Mouse (Mus musculus) macrophage (primary cell): ENCODE measurements around the gene Bpifa2. TPM values are rescaled to one million over a fixed set of nuclear protein-coding genes. Genes with fewer than 3 reads are reported as not detected.
"Not testable (repeated sequence)": the region's sequence is repeated elsewhere in the genome, so short reads cannot be mapped to it uniquely, and the experiment has no call there.

Source experiments
- H3K27ac ChIP-seq: fragments of 350-480 bp; formaldehyde crosslinking; 2 replicates; pipeline ENCODE4 v1.9.0; 2021
- H3K36me3 ChIP-seq: fragments of 350-480 bp; formaldehyde crosslinking; 2 replicates; pipeline ENCODE4 v1.9.0; 2021; ENCODE audit errors: inconsistent target
- H3K4me3 ChIP-seq: fragments of 350-480 bp; formaldehyde crosslinking; 2 replicates; pipeline ENCODE4 v1.9.0; 2021; ENCODE audit errors: inconsistent target
- H3K79me2 ChIP-seq: fragments of 350-480 bp; formaldehyde crosslinking; 2 replicates; pipeline ENCODE4 v1.9.0; 2021; ENCODE audit errors: inconsistent target
- WGBS: methylation state at CpG from one replicate; pipeline ENCODE4 v1.1.7; 2026; ENCODE audit warnings: inconsistent platforms; ENCODE audit not compliant: missing documents; 5-methylcytosine and 5-hydroxymethylcytosine counted together
- polyA plus RNA-seq: library from polyadenylated mRNA; stranded (reverse); fragments of 250-400 nt; gene quantifications from 3 replicates; pipeline ENCODE4 v1.2.4, GENCODE M21; 2018; ENCODE audit warnings: inconsistent platforms
- total RNA-seq, 78 experiments: library from RNA; depleted of rRNA; stranded (reverse); fragments of 250-400 nt; gene quantifications; 1 replicate in 9 of 78; 2 replicates in 24 of 78; 3 replicates in 43 of 78; 4 replicates in 2 of 78; pipeline ENCODE4 v1.2.4; 2018; ENCODE audit warnings: inconsistent platforms in 56 of 78

Gene Bpifa2
- total RNA-seq (2018; cell fraction: chromatin; rRNA removed), result not detected
- not detected for total RNA-seq (2018; cell fraction: cytosol; rRNA removed)
- total RNA-seq (2018; cell fraction: nucleus; rRNA removed), result not detected
- polyA plus RNA-seq, result not detected in 3 replicates

- Histone ChIP-seq H3K27ac (no peak within 1 kb of the TSS), H3K79me2 (no peaks in the 10 kb centered on the region), H3K36me3 (no peaks in the 10 kb centered on the region), H3K4me3 (no peak within 1 kb of the TSS)
- WGBS, result 83% methylated on average over 3 of the region's 3 CpGs
These were observed at the start of gene Bpifa2 for GRCm38 (mm10) chr2:154007965-154008364. Gene Bpifa2 (plus strand): TSS chr2:154008265.

GRCm38 (mm10) chr2:153962821-153963331 is 45.2 kb upstream of the Bpifa2 start:
- no peaks in the 10 kb centered on the region for H3K36me3 ChIP-seq
- H3K27ac ChIP-seq, result no peak overlapping the region
- H3K79me2 ChIP-seq, result no peaks in the 10 kb centered on the region
- 71% methylated on average over 4 of the region's 4 CpGs for WGBS
- no peak overlapping the region for H3K4me3 ChIP-seq

GRCm38 (mm10) chr2:153963334-153963733 is 44.7 kb upstream of the Bpifa2 start:
- 91% methylated on average over 1 of the region's 1 CpGs for WGBS
- no peaks in the 10 kb centered on the region for H3K36me3 ChIP-seq
- no peak overlapping the region for H3K27ac ChIP-seq
- H3K79me2 ChIP-seq, result no peaks in the 10 kb centered on the region
- no peak overlapping the region for H3K4me3 ChIP-seq

- WGBS, result 87% methylated on average over 5 of the region's 5 CpGs
- Histone ChIP-seq H3K36me3 (no peaks in the 10 kb centered on the region), H3K79me2 (no peaks in the 10 kb centered on the region), H3K4me3 (no peak overlapping the region), H3K27ac (no peak overlapping the region)
These were observed 37.8 kb upstream of the Bpifa2 start for GRCm38 (mm10) chr2:153970221-153970620.

- Histone ChIP-seq H3K4me3 (no peak within 1 kb of the TSS), H3K27ac (no peak within 1 kb of the TSS), H3K79me2 (no peaks in the 10 kb centered on the region), H3K36me3 (no peaks in the 10 kb centered on the region)
- WGBS, result 69% methylated on average over 5 of the region's 5 CpGs
These were observed 33.5 kb upstream of the Bpifa2 start, which contains the start of gene Bpifa6 for GRCm38 (mm10) chr2:153974582-153974981. Gene Bpifa6 (plus strand): TSS chr2:153974945.

GRCm38 (mm10) chr2:153995770-153996169 is 12.3 kb upstream of the Bpifa2 start:
- Histone ChIP-seq H3K36me3 (no peaks in the 10 kb centered on the region), H3K27ac (no peak overlapping the region), H3K4me3 (no peak overlapping the region), H3K79me2 (no peaks in the 10 kb centered on the region)
- WGBS, result 7% methylated on average over 7 of the region's 7 CpGs

GRCm38 (mm10) chr2:154000501-154000900 is 7.6 kb upstream of the Bpifa2 start:
- Histone ChIP-seq H3K36me3 (no peaks in the 10 kb centered on the region), H3K27ac (no peak overlapping the region), H3K4me3 (no peak overlapping the region), H3K79me2 (no peaks in the 10 kb centered on the region)
- 69% methylated on average over 3 of the region's 3 CpGs for WGBS

GRCm38 (mm10) chr2:154001056-154001455 is 7.0 kb upstream of the Bpifa2 start:
- H3K36me3 ChIP-seq, result no peaks in the 10 kb centered on the region
- H3K79me2 ChIP-seq, result no peaks in the 10 kb centered on the region
- no peak overlapping the region for H3K4me3 ChIP-seq
- H3K27ac ChIP-seq, result no peak overlapping the region

GRCm38 (mm10) chr2:154004456-154004855 is 3.6 kb upstream of the Bpifa2 start:
- no peak overlapping the region for H3K4me3 ChIP-seq
- no peak overlapping the region for H3K27ac ChIP-seq
- H3K79me2 ChIP-seq, result no peaks in the 10 kb centered on the region
- no peaks in the 10 kb centered on the region for H3K36me3 ChIP-seq
- 92% methylated on average over 1 of the region's 1 CpGs for WGBS

GRCm38 (mm10) chr2:154005094-154005493 is 3.0 kb upstream of the Bpifa2 start:
- H3K36me3 ChIP-seq, result no peaks in the 10 kb centered on the region
- no peaks in the 10 kb centered on the region for H3K79me2 ChIP-seq
- no peak overlapping the region for H3K27ac ChIP-seq
- H3K4me3 ChIP-seq, result no peak overlapping the region
- 100% methylated on average over 1 of the region's 1 CpGs for WGBS

GRCm38 (mm10) chr2:154005734-154006133 is 2.3 kb upstream of the Bpifa2 start:
- WGBS, result 84% methylated on average over 4 of the region's 4 CpGs
- Histone ChIP-seq H3K36me3 (no peaks in the 10 kb centered on the region), H3K79me2 (no peaks in the 10 kb centered on the region), H3K27ac (no peak overlapping the region), H3K4me3 (no peak overlapping the region)

GRCm38 (mm10) chr2:154006331-154006730 is 1.7 kb upstream of the Bpifa2 start:
- 88% methylated on average over 2 of the region's 2 CpGs for WGBS
- Histone ChIP-seq H3K79me2 (no peaks in the 10 kb centered on the region), H3K36me3 (no peaks in the 10 kb centered on the region)

GRCm38 (mm10) chr2:154007381-154007780 is 684 bp upstream of the Bpifa2 start:
- Histone ChIP-seq H3K4me3 (no peak overlapping the region), H3K27ac (no peak overlapping the region), H3K79me2 (no peaks in the 10 kb centered on the region), H3K36me3 (no peaks in the 10 kb centered on the region)
- 75% methylated on average over 1 of the region's 1 CpGs for WGBS

More at GRCm38 (mm10) chr2:154006331-154006730, 1.7 kb upstream of the Bpifa2 start:
- Histone ChIP-seq H3K4me3 (no peak overlapping the region), H3K27ac (no peak overlapping the region)

GRCm38 (mm10) chr2:154017990-154018389 is 9.9 kb downstream of the Bpifa2 start:
- WGBS, result 74% methylated on average over 1 of the region's 1 CpGs
- Histone ChIP-seq H3K27ac (no peak overlapping the region), H3K36me3 (no peaks in the 10 kb centered on the region), H3K4me3 (no peak overlapping the region), H3K79me2 (no peaks in the 10 kb centered on the region)

- not testable (repeated sequence) for H3K36me3 ChIP-seq, H3K79me2 ChIP-seq, H3K4me3 ChIP-seq, H3K27ac ChIP-seq
- WGBS, result 85% methylated on average over 4 of the region's 4 CpGs
These were observed 16.6 kb downstream of the Bpifa2 start for GRCm38 (mm10) chr2:154024676-154025075.

- no peak overlapping the region for H3K4me3 ChIP-seq
- H3K27ac ChIP-seq, result no peak overlapping the region
- H3K36me3 ChIP-seq, result no peaks in the 10 kb centered on the region
- no peaks in the 10 kb centered on the region for H3K79me2 ChIP-seq
- WGBS, result 53% methylated on average over 2 of the region's 2 CpGs
These were observed 30.9 kb downstream of the Bpifa2 start for GRCm38 (mm10) chr2:154038932-154039331.
